Mouse (Mus musculus) forebrain, embryonic 14.5 days (tissue): ENCODE data around the gene Keap1. TPM values are rescaled to one million over a fixed set of nuclear protein-coding genes. Genes with fewer than 3 reads are reported as not detected.

Experiments used
- polyA plus RNA-seq: library from polyadenylated mRNA; unstranded; fragments of >200 nt; fragmentation: Nextera tagmentation; extraction: Ambion mirVana; gene quantifications from 2 replicates; pipeline ENCODE4 v1.2.1, GENCODE M21; 2014

Gene Keap1
- polyA plus RNA-seq, 1 experiment from 2014 or later = 34.7 TPM

Other genes with a start within 250 kb of the Keap1 start
- 118 and 129 TPM in 2 replicates for gene Mrpl4, start 236.6 kb downstream of the Keap1 start, polyA plus RNA-seq
- 2.6 and 3.5 TPM in 2 replicates for gene Icam1, start 223.4 kb downstream of the Keap1 start, polyA plus RNA-seq
- gene Icam4, start 210.0 kb downstream of the Keap1 start, polyA plus RNA-seq = not detected in 2 replicates
- gene Icam5, start 207.3 kb downstream of the Keap1 start, polyA plus RNA-seq = 0.63 and 1.0 TPM in 2 replicates
- gene Zglp1, start 172.3 kb downstream of the Keap1 start, polyA plus RNA-seq = 1.3 and 1.8 TPM in 2 replicates
- gene Gm49373, start 166.3 kb downstream of the Keap1 start, polyA plus RNA-seq = 0.41 and 1.8 TPM in 2 replicates
- 60.2 and 69.8 TPM in 2 replicates for gene Fdx1l, start 165.7 kb downstream of the Keap1 start, polyA plus RNA-seq
- gene Gm38431, start 147.4 kb downstream of the Keap1 start, polyA plus RNA-seq = 1.2 and 1.5 TPM in 2 replicates
- gene Raver1, start 147.4 kb downstream of the Keap1 start, polyA plus RNA-seq = 43.6 and 47.1 TPM in 2 replicates
- gene Tyk2, start 108.1 kb downstream of the Keap1 start, polyA plus RNA-seq = 5.0 and 6.2 TPM in 2 replicates
- gene Cdc37, start 89.4 kb downstream of the Keap1 start, polyA plus RNA-seq = 222 and 247 TPM in 2 replicates
- gene Pde4a, start 73.6 kb downstream of the Keap1 start, polyA plus RNA-seq = 17.3 and 22.4 TPM in 2 replicates
- gene S1pr5, start 9.1 kb upstream of the Keap1 start, polyA plus RNA-seq = 0.94 and 1.4 TPM in 2 replicates
- 45.7 and 53.1 TPM in 2 replicates for gene Atg4d, start 25.9 kb upstream of the Keap1 start, polyA plus RNA-seq
- gene Kri1, start 48.6 kb upstream of the Keap1 start, polyA plus RNA-seq = 9.8 and 14.6 TPM in 2 replicates
- 101 and 107 TPM in 2 replicates for gene Cdkn2d, start 52.0 kb upstream of the Keap1 start, polyA plus RNA-seq
- gene Ap1m2, start 73.0 kb upstream of the Keap1 start, polyA plus RNA-seq = 0.91 and 1.4 TPM in 2 replicates
- 52.0 and 61.0 TPM in 2 replicates for gene Slc44a2, start 81.3 kb upstream of the Keap1 start, polyA plus RNA-seq
- 248 and 249 TPM in 2 replicates for gene Ilf3, start 128.5 kb upstream of the Keap1 start, polyA plus RNA-seq
- 51.4 and 53.7 TPM in 2 replicates for gene Qtrt1, start 172.5 kb upstream of the Keap1 start, polyA plus RNA-seq
- gene Dnm2, start 185.5 kb upstream of the Keap1 start, polyA plus RNA-seq = 54.2 and 65.3 TPM in 2 replicates